ENCODE assay signal across 19 mouse cellular contexts in the genomic region with DNA sequence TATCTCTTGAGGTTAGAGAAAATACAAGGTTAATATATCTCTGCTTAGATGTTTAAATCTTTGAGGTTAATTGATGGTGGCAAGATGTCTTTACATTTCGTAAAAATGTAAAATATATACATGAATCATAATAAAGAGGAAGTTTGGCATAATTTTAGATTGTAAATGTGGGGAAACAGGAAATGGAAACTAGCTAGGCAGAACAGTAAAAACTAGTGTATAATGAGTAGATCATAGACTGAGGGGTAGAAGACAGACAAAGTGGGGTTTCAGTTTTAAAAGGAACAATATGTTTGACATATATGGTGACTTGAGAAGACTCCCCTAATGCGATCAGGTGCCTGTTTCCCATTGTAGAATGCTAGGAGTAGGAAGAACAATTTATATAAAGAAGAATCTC.
DNase-seq lines count a peak whose midpoint lies in the region; ATAC-seq and TF ChIP-seq lines count a peak whose summit lies in the region.
"Had no signal": no experiment of that assay in that cellular context is flagged by ENCODE, and none has a peak within 500 bp of the region (broad histone marks: within the 10 kb centered on the region; RNA-seq: fewer than 3 reads in every experiment).

No protein-coding gene starts in this region.

- DNase-seq in 416B (ENCODE audit: low read depth), result peak; percentile 0
- DNase-seq in splenic B cell, adult 2 months (ENCODE audit: low read depth, low spot score), result peak; percentile 56
- no peak for DNase-seq in T-cell, adult 2 months (ENCODE audit: low spot score)
- DNase-seq: adrenal gland, postnatal 10 days; cerebellum, adult 11-12 months; cerebellum, adult 9-10 months; cerebellum, postnatal 25 days; forebrain, postnatal 0 days; gastrocnemius, postnatal 14 days; heart, postnatal 10 days; heart, postnatal 4 days had no signal

- no peak overlapping the region for H3K9ac ChIP-seq in kidney, embryonic 15.5 days
- H3K9ac ChIP-seq: forebrain, embryonic 13.5 days; forebrain, postnatal 0 days; hindbrain, embryonic 12.5 days had no signal

- no peak for TF ChIP-seq CTCF in bone marrow macrophage, adult 2 months (IDR thresholded peaks at IDR 0.05; ENCODE audit: low read depth, low read length)

- ATAC-seq in megakaryocyte, adult 5-6 weeks (ENCODE audit: poor library complexity, severe bottlenecking), result peak; percentile 76
- no peak for ATAC-seq in kidney, embryonic 15.5 days (replicated peaks; ENCODE audit: low FRiP score)
- ATAC-seq: forebrain, embryonic 13.5 days; forebrain, postnatal 0 days; hindbrain, embryonic 16.5 days had no signal

- peak overlapping the region; percentile 86 for H3K27ac ChIP-seq in bone marrow macrophage, adult 2 months (ENCODE audit: insufficient read depth, low read depth, low read length)
- no peak overlapping the region for H3K27ac ChIP-seq in kidney, embryonic 15.5 days
- H3K27ac ChIP-seq: embryonic facial prominence, embryonic 10.5 days; forebrain, embryonic 13.5 days; hindbrain, embryonic 12.5 days had no signal

- H3K9me3 ChIP-seq in kidney, embryonic 15.5 days (replicated peaks), result no peaks in the 10 kb centered on the region
- H3K9me3 ChIP-seq: embryonic facial prominence, embryonic 10.5 days; forebrain, embryonic 13.5 days; hindbrain, embryonic 12.5 days had no signal

- H3K4me1 ChIP-seq in bone marrow macrophage, adult 2 months (ENCODE audit: control insufficient read depth, insufficient read depth, low read length), result peaks cover 37% of the 10 kb centered on the region
- H3K4me1 ChIP-seq in kidney, embryonic 15.5 days, result no peaks in the 10 kb centered on the region
- H3K4me1 ChIP-seq: embryonic facial prominence, embryonic 10.5 days; forebrain, embryonic 13.5 days; hindbrain, embryonic 12.5 days had no signal

- H3K27me3 ChIP-seq in splenic B cell, adult 2 months (ENCODE audit: control insufficient read depth, insufficient read depth, low read length, poor library complexity, severe bottlenecking), result no peaks in the 10 kb centered on the region; the same call in 1 of the 2 replicates
- H3K27me3 ChIP-seq in kidney, embryonic 15.5 days, result no peaks in the 10 kb centered on the region
- H3K27me3 ChIP-seq: forebrain, embryonic 13.5 days; hindbrain, embryonic 12.5 days had no signal

- H3K36me3 ChIP-seq in splenic B cell, adult 2 months (ENCODE audit: control insufficient read depth, insufficient read depth, low read length, poor library complexity, severe bottlenecking), result no peaks in the 10 kb centered on the region
- H3K36me3 ChIP-seq in kidney, embryonic 15.5 days, result no peaks in the 10 kb centered on the region
- H3K36me3 ChIP-seq: embryonic facial prominence, embryonic 10.5 days; G1E; hindbrain, embryonic 12.5 days had no signal

- H3K4me3 ChIP-seq in bone marrow macrophage, adult 2 months (ENCODE audit: insufficient read depth, low read length), result no peak overlapping the region
- H3K4me3 ChIP-seq in kidney, embryonic 15.5 days (replicated peaks), result no peak overlapping the region
- H3K4me3 ChIP-seq: embryonic facial prominence, embryonic 10.5 days; forebrain, embryonic 13.5 days; hindbrain, embryonic 12.5 days had no signal

- TF ChIP-seq POLR2A in bone marrow macrophage, adult 2 months (IDR thresholded peaks at IDR 0.05; ENCODE audit: borderline replicate concordance, low read depth, low read length), result no peak

- H3K4me2 ChIP-seq in kidney, embryonic 15.5 days, result no peak overlapping the region
- H3K4me2 ChIP-seq: forebrain, embryonic 13.5 days; hindbrain, embryonic 12.5 days had no signal

- 73% methylated on average over 2 of the region's 2 CpGs for WGBS in kidney, embryonic 15.5 days
